Mouse (Mus musculus) limb, embryonic 14.5 days (tissue): ENCODE results near the gene Pkn1. TPM values are rescaled to one million over a fixed set of nuclear protein-coding genes. Genes with fewer than 3 reads are reported as not detected.

Experiments
- ATAC-seq: fragments of 200-750 bp; cut with Nextera tagmentation; 2 replicates; pipeline ENCODE4 v1.8.0; 2017; ENCODE audit warnings: low read depth, moderate number of reproducible peaks, moderate TSS enrichment; ENCODE audit not compliant: low FRiP score
- DNase-seq: peaks from one replicate; pipeline ENCODE4 v3.0.0-alpha.2; 2015; ENCODE audit warnings: low spot score
- H3K27ac ChIP-seq: fragments of 300-500 bp; sonication (generic); replicated peaks from 2 replicates; pipeline ENCODE4 v1.5.1; 2014; ENCODE audit warnings: low read depth, mild to moderate bottlenecking, low read length, moderate library complexity, mixed read lengths
- H3K27me3 ChIP-seq: fragments of 300-500 bp; sonication (generic); 2 replicates; pipeline ENCODE4 v1.6.1; 2014; ENCODE audit warnings: low read length, mixed read lengths; ENCODE audit not compliant: control insufficient read depth, insufficient read depth
- H3K36me3 ChIP-seq: fragments of 300-500 bp; sonication (generic); 2 replicates; pipeline ENCODE4 v1.6.1; 2014; ENCODE audit warnings: mild to moderate bottlenecking, low read length, moderate library complexity, mixed read lengths; ENCODE audit not compliant: control insufficient read depth, insufficient read depth
- H3K4me1 ChIP-seq: fragments of 300-500 bp; sonication (generic); 2 replicates; pipeline ENCODE4 v1.6.1; 2014; ENCODE audit warnings: antibody characterized with exemption, low read length, mixed read lengths; ENCODE audit not compliant: control insufficient read depth, insufficient read depth
- H3K4me2 ChIP-seq: fragments of 300-500 bp; sonication (generic); replicated peaks from 2 replicates; pipeline ENCODE4 v1.6.1; 2014; ENCODE audit warnings: low read depth, mild to moderate bottlenecking, low read length, moderate library complexity; ENCODE audit not compliant: severe bottlenecking
- H3K4me3 ChIP-seq: fragments of 300-500 bp; sonication (generic); replicated peaks from 2 replicates; pipeline ENCODE4 v1.5.1; 2014; ENCODE audit warnings: low read length
- H3K9ac ChIP-seq: fragments of 300-500 bp; sonication (generic); 2 replicates; pipeline ENCODE4 v1.6.1; 2014; ENCODE audit warnings: mild to moderate bottlenecking, low read depth, low read length, moderate library complexity; ENCODE audit not compliant: severe bottlenecking
- H3K9me3 ChIP-seq: fragments of 300-500 bp; sonication (generic); 2 replicates; pipeline ENCODE4 v1.6.1; 2016; ENCODE audit warnings: low read length; ENCODE audit not compliant: control insufficient read depth
- POLR2A ChIP-seq: fragments of 200-500 bp; IDR thresholded peaks from 2 replicates; pipeline ENCODE4 v1.8.0; 2012; ENCODE audit warnings: inconsistent platforms, mild to moderate bottlenecking, moderate library complexity, borderline replicate concordance; ENCODE audit not compliant: insufficient read depth, insufficient read length; ENCODE audit errors: extremely low read depth
- WGBS: fragments of 180-500 bp; shearing (Covaris S2); extraction: QIAGEN DNeasy Blood & Tissue Kit; methylation state at CpG from one replicate; pipeline ENCODE4 v1.1.7; 2014; 5-methylcytosine and 5-hydroxymethylcytosine counted together
- polyA plus RNA-seq, 2 experiments: library from polyadenylated mRNA; depleted of rRNA in 1 of 2; stranded (reverse) in 1 of 2; unstranded in 1 of 2; fragments of >200 nt; fragmentation: Nextera tagmentation in 1 of 2; extraction: Ambion mirVana in 1 of 2; gene quantifications; 2 replicates each; pipeline versions ENCODE4 v1.2.1 to v1.2.3; 2012 to 2014

Gene Pkn1
- polyA plus RNA-seq, 2 experiments: 24.3 to 46.9 TPM

DNA sequence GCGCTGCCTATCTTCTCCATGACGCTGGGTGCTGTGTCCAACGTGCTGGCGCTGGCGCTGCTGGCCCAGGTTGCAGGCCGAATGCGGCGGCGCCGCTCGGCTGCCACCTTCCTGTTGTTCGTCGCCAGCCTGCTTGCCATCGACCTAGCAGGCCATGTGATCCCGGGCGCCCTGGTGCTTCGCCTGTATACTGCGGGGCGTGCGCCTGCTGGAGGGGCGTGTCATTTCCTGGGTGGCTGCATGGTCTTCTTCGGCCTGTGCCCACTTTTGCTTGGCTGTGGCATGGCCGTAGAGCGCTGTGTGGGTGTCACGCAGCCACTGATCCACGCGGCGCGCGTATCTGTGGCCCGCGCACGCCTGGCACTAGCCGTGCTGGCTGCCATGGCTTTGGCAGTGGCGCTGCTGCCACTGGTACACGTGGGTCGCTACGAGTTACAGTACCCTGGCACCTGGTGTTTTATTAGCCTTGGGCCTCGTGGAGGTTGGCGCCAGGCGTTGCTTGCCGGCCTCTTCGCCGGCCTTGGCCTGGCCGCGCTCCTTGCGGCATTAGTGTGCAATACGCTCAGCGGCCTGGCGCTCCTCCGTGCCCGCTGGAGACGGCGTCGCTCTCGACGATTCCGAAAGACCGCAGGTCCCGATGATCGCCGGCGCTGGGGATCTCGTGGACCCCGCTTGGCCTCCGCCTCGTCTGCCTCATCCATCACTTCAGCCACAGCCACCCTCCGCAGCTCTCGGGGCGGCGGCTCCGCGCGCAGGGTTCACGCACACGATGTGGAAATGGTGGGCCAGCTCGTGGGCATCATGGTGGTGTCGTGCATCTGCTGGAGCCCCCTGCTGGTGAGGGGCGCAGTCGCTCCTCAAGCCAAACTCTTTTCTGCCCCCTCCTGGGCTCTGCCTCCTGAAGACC, 30.7 kb downstream of the Pkn1 start:
- peaks cover 36% of the 10 kb centered on the region for H3K36me3 ChIP-seq
- H3K4me2 ChIP-seq: peak overlapping the region; percentile 82
- peak overlapping the region; percentile 59 for H3K9ac ChIP-seq
- TF ChIP-seq POLR2A: peak; percentile 38; the same call in 1 of the 2 replicates
- H3K4me3 ChIP-seq: peak overlapping the region; percentile 40
- peak; percentile 78 for DNase-seq
- no peaks in the 10 kb centered on the region for H3K9me3 ChIP-seq
- peak; percentile 77 for ATAC-seq
- peaks cover 24% of the 10 kb centered on the region for H3K4me1 ChIP-seq
- H3K27me3 ChIP-seq: no peaks in the 10 kb centered on the region
- peak overlapping the region; percentile 43; the same call in 1 of the 2 replicates for H3K27ac ChIP-seq
- WGBS: 15% methylated on average over 72 of the region's 80 CpGs

DNA sequence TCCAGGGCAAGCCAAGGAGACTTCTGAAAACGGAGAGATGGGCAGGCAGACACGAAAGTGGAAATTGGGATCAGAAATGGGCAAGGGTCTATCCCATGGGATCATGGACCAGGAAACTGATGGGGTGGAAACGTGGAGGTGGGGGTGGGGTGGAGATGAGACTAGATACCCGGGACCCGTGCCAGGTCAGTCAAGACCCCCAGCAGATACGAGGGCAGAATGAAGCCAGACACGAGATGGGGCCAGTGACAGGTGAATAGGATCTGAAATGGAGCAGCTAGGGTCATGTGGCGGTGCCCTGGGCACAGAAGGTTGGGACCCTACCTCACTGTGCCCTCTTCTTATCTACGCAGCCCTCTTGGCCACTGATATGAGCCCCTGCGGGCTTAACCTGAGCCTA, 31.5 kb downstream of the Pkn1 start:
- ATAC-seq (no peak), DNase-seq (no peak)
- H3K4me1 ChIP-seq: peaks cover 27% of the 10 kb centered on the region
- no peak for TF ChIP-seq POLR2A
- no peaks in the 10 kb centered on the region for H3K27me3 ChIP-seq
- no peak overlapping the region for H3K9ac ChIP-seq
- no peaks in the 10 kb centered on the region for H3K9me3 ChIP-seq
- peak overlapping the region; percentile 82 for H3K4me2 ChIP-seq
- peak overlapping the region; percentile 40; the same call in 1 of the 2 replicates for H3K4me3 ChIP-seq
- peaks cover 33% of the 10 kb centered on the region for H3K36me3 ChIP-seq
- H3K27ac ChIP-seq: no peak overlapping the region
- WGBS: 83% methylated on average over 7 of the region's 10 CpGs

DNA sequence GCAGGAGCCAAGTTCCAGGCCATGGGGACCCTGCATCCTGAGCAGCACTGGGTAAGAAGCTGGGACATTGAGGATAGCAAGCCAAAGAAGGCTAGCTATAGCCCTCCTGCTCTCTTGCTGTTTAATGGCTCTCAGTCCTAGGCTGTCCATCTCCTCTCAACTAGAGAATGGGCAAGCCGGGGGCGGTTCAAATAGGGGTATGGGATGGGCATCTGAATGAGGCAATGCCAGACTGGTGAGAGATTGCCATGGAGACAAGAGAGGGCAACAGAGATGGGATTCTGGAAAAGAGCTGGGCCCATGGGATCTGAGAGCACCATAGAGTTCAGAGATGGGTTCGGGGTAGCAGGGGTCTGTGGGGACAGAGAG, 32.1 kb downstream of the Pkn1 start:
- no peak for DNase-seq
- no peak for TF ChIP-seq POLR2A
- no peak overlapping the region for H3K4me3 ChIP-seq
- peak overlapping the region; percentile 18; the same call in 1 of the 2 replicates for H3K9ac ChIP-seq
- peak overlapping the region; percentile 28 for H3K4me2 ChIP-seq
- 95% methylated on average over 3 of the region's 3 CpGs for WGBS
- no peak for ATAC-seq
- H3K27me3 ChIP-seq: no peaks in the 10 kb centered on the region
- no peak overlapping the region for H3K27ac ChIP-seq
- H3K9me3 ChIP-seq: no peaks in the 10 kb centered on the region
- H3K4me1 ChIP-seq: peaks cover 33% of the 10 kb centered on the region
- peaks cover 29% of the 10 kb centered on the region for H3K36me3 ChIP-seq

DNA sequence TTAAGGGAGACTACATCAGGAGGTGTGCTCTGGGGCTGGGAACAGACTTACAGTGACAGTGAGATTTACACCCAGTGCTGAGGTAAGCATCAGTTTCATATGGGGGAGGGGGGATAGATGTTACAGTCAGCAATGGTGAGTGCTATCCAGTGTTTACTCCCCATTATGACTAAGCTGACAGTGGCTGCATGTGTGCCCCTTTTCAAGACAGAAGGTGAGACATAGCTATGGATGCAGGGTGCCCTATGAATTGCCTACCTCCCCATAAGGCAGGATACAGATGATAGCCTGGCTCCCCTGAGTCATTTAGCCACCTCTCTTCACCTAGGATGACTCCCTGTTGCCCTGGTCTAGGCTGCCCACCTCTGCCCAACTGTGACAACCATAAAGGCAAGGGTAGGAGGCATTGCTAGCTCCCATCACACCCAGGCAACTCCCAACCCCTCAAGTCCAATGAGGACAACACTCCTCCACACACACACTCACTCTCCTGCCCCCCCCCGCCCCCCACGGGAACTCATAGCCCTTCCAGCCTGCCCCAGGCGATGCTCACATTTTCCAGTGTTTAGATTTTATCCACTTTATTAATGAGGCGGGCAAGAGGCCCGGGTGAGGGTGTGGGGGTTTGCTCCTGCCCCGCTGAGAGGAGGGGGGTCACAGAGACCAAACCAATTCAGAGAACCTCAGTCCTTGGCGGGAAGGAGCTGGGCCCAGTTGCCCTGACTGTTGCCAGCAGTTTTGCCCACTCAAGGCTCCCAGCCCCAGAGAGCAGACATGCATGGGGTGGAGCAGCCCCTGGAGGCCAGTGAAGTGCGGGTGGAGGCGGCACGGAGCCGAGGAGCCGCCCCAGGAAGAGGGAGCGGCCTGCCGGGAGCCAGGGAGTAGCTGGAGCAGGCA, 32.8 kb downstream of the Pkn1 start, which contains the start of gene Ptger1:
TSS of gene Ptger1 (plus strand) at position 710 of the 897 bp plus-strand sequence.
- H3K4me1 ChIP-seq: peaks cover 40% of the 10 kb centered on the region

DNA sequence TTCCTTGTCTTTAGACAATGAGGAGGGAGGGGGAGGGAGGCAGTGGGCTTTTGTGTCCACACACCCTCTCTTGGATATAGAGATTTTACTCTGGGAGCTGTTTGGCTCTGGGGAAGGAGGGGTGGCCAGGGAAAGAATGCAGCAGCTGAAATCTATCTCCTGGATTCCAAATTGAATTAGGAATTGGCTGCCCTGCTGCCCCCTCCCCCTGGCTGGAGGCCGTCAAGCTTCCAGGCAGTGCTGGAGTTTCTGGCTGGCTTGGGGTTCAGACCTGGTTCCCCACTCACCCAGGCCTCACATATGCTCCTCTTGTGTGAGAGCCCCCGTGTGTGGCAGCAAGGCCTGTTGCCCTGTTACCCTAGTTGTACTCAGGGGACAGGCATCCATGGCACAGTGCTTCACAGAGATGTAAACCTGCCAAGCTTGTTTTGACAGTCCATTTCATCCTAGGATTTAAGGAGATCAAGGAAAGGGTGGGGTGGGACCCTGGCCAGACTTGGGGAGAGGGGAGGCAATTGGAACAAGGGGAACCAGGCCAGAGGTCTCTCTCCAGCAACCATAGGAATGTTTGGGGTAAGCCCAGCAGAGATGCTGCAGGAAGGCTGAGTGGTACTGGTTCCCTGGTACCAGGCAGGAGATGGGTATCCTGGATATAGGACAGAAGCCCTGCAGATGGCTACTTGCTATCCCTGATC, 33.9 kb downstream of the Pkn1 start:
- no peak for ATAC-seq
- H3K9ac ChIP-seq: no peak overlapping the region
- H3K36me3 ChIP-seq: peaks cover 12% of the 10 kb centered on the region
- H3K9me3 ChIP-seq: no peaks in the 10 kb centered on the region
- no peak overlapping the region for H3K4me3 ChIP-seq
- TF ChIP-seq POLR2A: no peak
- DNase-seq: no peak
- peaks cover 50% of the 10 kb centered on the region for H3K4me1 ChIP-seq
- WGBS: 6% methylated on average over 2 of the region's 2 CpGs
- no peak overlapping the region for H3K4me2 ChIP-seq
- no peaks in the 10 kb centered on the region for H3K27me3 ChIP-seq
- H3K27ac ChIP-seq: no peak overlapping the region; the same call in 1 of the 2 replicates

More for the DNA sequence above, 32.8 kb downstream of the Pkn1 start, which contains the start of gene Ptger1:
- TF ChIP-seq POLR2A: no peak
- Histone ChIP-seq H3K27ac (no peak within 1 kb of the TSS), H3K27me3 (no peaks in the 10 kb centered on the region), H3K4me3 (no peak within 1 kb of the TSS), H3K36me3 (peaks cover 23% of the 10 kb centered on the region), H3K9me3 (no peaks in the 10 kb centered on the region), H3K4me2 (peak within 1 kb of the TSS; percentile 28), H3K9ac (peak within 1 kb of the TSS; percentile 18; the same call in 1 of the 2 replicates)
- ATAC-seq: peak; percentile 9; the same call in 1 of the 2 replicates
- DNase-seq: peak; percentile 34
- WGBS: 23% methylated on average over 14 of the region's 14 CpGs
